Mouse (Mus musculus): ENCODE results near the gene Sympk. TPM values are rescaled to one million over a fixed set of nuclear protein-coding genes. Genes with fewer than 3 reads are reported as not detected.

Gene Sympk
- polyA plus RNA-seq, 1 experiment from 2014 or later = 18.7 TPM

GRCm38 (mm10) chr7:18992294-18992675 lies 31.9 kb upstream of the Sympk start:
- H3K27me3 ChIP-seq (ENCODE audit: control insufficient read depth, insufficient read depth, low read length) = no peaks in the 10 kb centered on the region
- 0 out of 2 replicates have a peak overlapping the region, but pooled peaks have one; percentile 78 for H3K27ac ChIP-seq
- no peak for ATAC-seq (ENCODE audit: low FRiP score)
- peak overlapping the region; percentile 75 for H3K4me2 ChIP-seq (replicated peaks)
- H3K9ac ChIP-seq = peak overlapping the region; percentile 74
- peak overlapping the region; percentile 58 for H3K4me3 ChIP-seq (replicated peaks; ENCODE audit: low read length)
- H3K4me1 ChIP-seq (replicated peaks; ENCODE audit: control insufficient read depth, insufficient read depth, low read length) = peaks cover 30% of the 10 kb centered on the region
- 3% methylated on average over 31 of the region's 31 CpGs for WGBS
- no peak for DNase-seq (ENCODE audit: low spot score)
- H3K9me3 ChIP-seq (ENCODE audit: control insufficient read depth, low read length) = no peaks in the 10 kb centered on the region
- no peaks in the 10 kb centered on the region for H3K36me3 ChIP-seq (replicated peaks; ENCODE audit: control insufficient read depth, insufficient read depth)

GRCm38 (mm10) chr7:18993036-18993435 lies 31.1 kb upstream of the Sympk start:
- DNase-seq (ENCODE audit: low spot score) = no peak
- peaks cover 30% of the 10 kb centered on the region for H3K4me1 ChIP-seq (replicated peaks; ENCODE audit: control insufficient read depth, insufficient read depth, low read length)
- no peaks in the 10 kb centered on the region for H3K36me3 ChIP-seq (replicated peaks; ENCODE audit: control insufficient read depth, insufficient read depth)
- peak overlapping the region; percentile 75 for H3K4me2 ChIP-seq (replicated peaks)
- 88% methylated on average over 5 of the region's 5 CpGs for WGBS
- H3K27ac ChIP-seq = no peak overlapping the region
- H3K9ac ChIP-seq = no peak overlapping the region
- ATAC-seq (ENCODE audit: low FRiP score) = no peak
- H3K4me3 ChIP-seq (replicated peaks; ENCODE audit: low read length) = peak overlapping the region; percentile 58
- H3K9me3 ChIP-seq (ENCODE audit: control insufficient read depth, low read length) = no peaks in the 10 kb centered on the region
- no peaks in the 10 kb centered on the region for H3K27me3 ChIP-seq (ENCODE audit: control insufficient read depth, insufficient read depth, low read length)

GRCm38 (mm10) chr7:18998835-18999234 lies 25.3 kb upstream of the Sympk start:
- H3K4me2 ChIP-seq (replicated peaks) = no peak overlapping the region
- 39% methylated on average over 9 of the region's 9 CpGs for WGBS
- DNase-seq (ENCODE audit: low spot score) (no peak), ATAC-seq (ENCODE audit: low FRiP score) (no peak)
- H3K36me3 ChIP-seq (replicated peaks; ENCODE audit: control insufficient read depth, insufficient read depth) = 0 out of 2 replicates have a peak, but pooled peaks cover 11% of the 10 kb centered on the region
- no peaks in the 10 kb centered on the region for H3K27me3 ChIP-seq (ENCODE audit: control insufficient read depth, insufficient read depth, low read length)
- H3K27ac ChIP-seq = no peak overlapping the region
- no peaks in the 10 kb centered on the region for H3K9me3 ChIP-seq (ENCODE audit: control insufficient read depth, low read length)
- no peak overlapping the region for H3K9ac ChIP-seq
- H3K4me1 ChIP-seq (replicated peaks; ENCODE audit: control insufficient read depth, insufficient read depth, low read length) = peaks cover 8% of the 10 kb centered on the region; the same call in 1 of the 2 replicates
- H3K4me3 ChIP-seq (replicated peaks; ENCODE audit: low read length) = no peak overlapping the region

- H3K4me1 ChIP-seq (replicated peaks; ENCODE audit: control insufficient read depth, insufficient read depth, low read length) = peaks cover 10% of the 10 kb centered on the region
- peaks cover 14% of the 10 kb centered on the region for H3K36me3 ChIP-seq (replicated peaks; ENCODE audit: control insufficient read depth, insufficient read depth)
- H3K4me2 ChIP-seq (replicated peaks) = peak overlapping the region; percentile 45
- WGBS = 62% methylated on average over 10 of the region's 10 CpGs
- DNase-seq (ENCODE audit: low spot score) (no peak), ATAC-seq (ENCODE audit: low FRiP score) (no peak)
- H3K9me3 ChIP-seq (ENCODE audit: control insufficient read depth, low read length) = no peaks in the 10 kb centered on the region
- peak overlapping the region; percentile 47 for H3K9ac ChIP-seq
- no peaks in the 10 kb centered on the region for H3K27me3 ChIP-seq (ENCODE audit: control insufficient read depth, insufficient read depth, low read length)
- peak overlapping the region; percentile 25 for H3K4me3 ChIP-seq (replicated peaks; ENCODE audit: low read length)
- H3K27ac ChIP-seq = no peak overlapping the region
Observed at GRCm38 (mm10) chr7:19000421-19000820, 23.8 kb upstream of the Sympk start.

- Histone ChIP-seq H3K27ac (0 out of 2 replicates have a peak overlapping the region, but pooled peaks have one; percentile 32), H3K4me1 (replicated peaks; ENCODE audit: control insufficient read depth, insufficient read depth, low read length) (peaks cover 18% of the 10 kb centered on the region), H3K9me3 (ENCODE audit: control insufficient read depth, low read length) (no peaks in the 10 kb centered on the region), H3K36me3 (replicated peaks; ENCODE audit: control insufficient read depth, insufficient read depth) (peaks cover 22% of the 10 kb centered on the region), H3K4me2 (replicated peaks) (peak overlapping the region; percentile 45), H3K27me3 (ENCODE audit: control insufficient read depth, insufficient read depth, low read length) (no peaks in the 10 kb centered on the region), H3K9ac (peak overlapping the region; percentile 47), H3K4me3 (replicated peaks; ENCODE audit: low read length) (peak overlapping the region; percentile 25)
- ATAC-seq (ENCODE audit: low FRiP score) (no peak), DNase-seq (ENCODE audit: low spot score) (no peak)
- whole genome bisulfite sequencing = 41% methylated on average over 18 of the region's 18 CpGs
Observed at GRCm38 (mm10) chr7:19001066-19001806, 22.9 kb upstream of the Sympk start.

GRCm38 (mm10) chr7:19001807-19002085 lies 22.4 kb upstream of the Sympk start:
- peaks cover 25% of the 10 kb centered on the region for H3K36me3 ChIP-seq (replicated peaks; ENCODE audit: control insufficient read depth, insufficient read depth)
- no peak for DNase-seq (ENCODE audit: low spot score)
- WGBS = 80% methylated on average over 3 of the region's 3 CpGs
- H3K9me3 ChIP-seq (ENCODE audit: control insufficient read depth, low read length) = no peaks in the 10 kb centered on the region
- no peak overlapping the region for H3K27ac ChIP-seq
- H3K9ac ChIP-seq = no peak overlapping the region
- H3K4me3 ChIP-seq (replicated peaks; ENCODE audit: low read length) = no peak overlapping the region
- H3K4me2 ChIP-seq (replicated peaks) = no peak overlapping the region
- no peaks in the 10 kb centered on the region for H3K27me3 ChIP-seq (ENCODE audit: control insufficient read depth, insufficient read depth, low read length)
- H3K4me1 ChIP-seq (replicated peaks; ENCODE audit: control insufficient read depth, insufficient read depth, low read length) = peaks cover 21% of the 10 kb centered on the region
- no peak for ATAC-seq (ENCODE audit: low FRiP score)

GRCm38 (mm10) chr7:19002115-19002514 lies 22.1 kb upstream of the Sympk start:
- no peaks in the 10 kb centered on the region for H3K27me3 ChIP-seq (ENCODE audit: control insufficient read depth, insufficient read depth, low read length)
- ATAC-seq (ENCODE audit: low FRiP score) = no peak
- peak overlapping the region; percentile 30 for H3K4me3 ChIP-seq (replicated peaks; ENCODE audit: low read length)
- peak overlapping the region; percentile 53 for H3K4me2 ChIP-seq (replicated peaks)
- peaks cover 23% of the 10 kb centered on the region for H3K4me1 ChIP-seq (replicated peaks; ENCODE audit: control insufficient read depth, insufficient read depth, low read length)
- peak overlapping the region; percentile 62 for H3K9ac ChIP-seq
- WGBS = 58% methylated on average over 4 of the region's 4 CpGs
- no peaks in the 10 kb centered on the region for H3K9me3 ChIP-seq (ENCODE audit: control insufficient read depth, low read length)
- H3K36me3 ChIP-seq (replicated peaks; ENCODE audit: control insufficient read depth, insufficient read depth) = peaks cover 29% of the 10 kb centered on the region
- DNase-seq (ENCODE audit: low spot score) = no peak
- H3K27ac ChIP-seq = no peak overlapping the region

- Histone ChIP-seq H3K27ac (peak overlapping the region; percentile 26; the same call in 1 of the 2 replicates), H3K9ac (peak overlapping the region; percentile 62), H3K27me3 (ENCODE audit: control insufficient read depth, insufficient read depth, low read length) (no peaks in the 10 kb centered on the region), H3K4me3 (replicated peaks; ENCODE audit: low read length) (peak overlapping the region; percentile 30), H3K36me3 (replicated peaks; ENCODE audit: control insufficient read depth, insufficient read depth) (peaks cover 36% of the 10 kb centered on the region), H3K9me3 (ENCODE audit: control insufficient read depth, low read length) (no peaks in the 10 kb centered on the region), H3K4me2 (replicated peaks) (peak overlapping the region; percentile 53), H3K4me1 (replicated peaks; ENCODE audit: control insufficient read depth, insufficient read depth, low read length) (peaks cover 23% of the 10 kb centered on the region)
- ATAC-seq (ENCODE audit: low FRiP score) = peak; percentile 64
- WGBS = 3% methylated on average over 17 of the region's 17 CpGs
- peak; percentile 91 for DNase-seq (ENCODE audit: low spot score)
Observed at GRCm38 (mm10) chr7:19002848-19003498, 21.2 kb upstream of the Sympk start.

GRCm38 (mm10) chr7:19003902-19004630 lies 20.1 kb upstream of the Sympk start, which contains the start of gene Irf2bp1:
Gene Irf2bp1, plus strand, starts transcription at chr7:19004044.
- Histone ChIP-seq H3K36me3 (replicated peaks; ENCODE audit: control insufficient read depth, insufficient read depth) (peaks cover 43% of the 10 kb centered on the region), H3K27ac (peak within 1 kb of the TSS; percentile 88), H3K27me3 (ENCODE audit: control insufficient read depth, insufficient read depth, low read length) (no peaks in the 10 kb centered on the region), H3K9ac (peak within 1 kb of the TSS; percentile 87), H3K4me2 (replicated peaks) (peak within 1 kb of the TSS; percentile 92), H3K9me3 (ENCODE audit: control insufficient read depth, low read length) (no peaks in the 10 kb centered on the region), H3K4me1 (replicated peaks; ENCODE audit: control insufficient read depth, insufficient read depth, low read length) (peaks cover 23% of the 10 kb centered on the region), H3K4me3 (replicated peaks; ENCODE audit: low read length) (peak within 1 kb of the TSS; percentile 77)
- WGBS = under 1% methylated on average over 83 of the region's 90 CpGs
- DNase-seq (ENCODE audit: low spot score) = peak; percentile 95
- peak; percentile 69 for ATAC-seq (ENCODE audit: low FRiP score)
